ENCODE assay signal across 9 mouse cellular contexts in genomic region chr3:53004406-53005114, GRCm38 (mm10). TPM values are rescaled to one million over a fixed set of nuclear protein-coding genes. Genes with fewer than 3 reads are reported as not detected.
A peak's percentile ranks its signal among the peaks of the same experiment; 100 is the strongest.
DNase-seq lines count a peak whose midpoint lies in the region; ATAC-seq and TF ChIP-seq lines count a peak whose summit lies in the region.
"Had no signal": no experiment of that assay in that cellular context is flagged by ENCODE, and none has a peak within 500 bp of the region (broad histone marks: within the 10 kb centered on the region; RNA-seq: fewer than 3 reads in every experiment).

No protein-coding gene starts in this region.

- H3K4me2 ChIP-seq in kidney, embryonic 16.5 days (replicated peaks; ENCODE audit: low read depth, low read length): no peak overlapping the region
- no peak overlapping the region for H3K4me2 ChIP-seq in kidney, embryonic 15.5 days
- H3K4me2 ChIP-seq in midbrain, embryonic 16.5 days (ENCODE audit: low read length): no peak overlapping the region
- H3K4me2 ChIP-seq: liver, embryonic 13.5 days had no signal

- no peaks in the 10 kb centered on the region for H3K9me3 ChIP-seq in kidney, embryonic 16.5 days (ENCODE audit: low read length)
- no peaks in the 10 kb centered on the region for H3K9me3 ChIP-seq in kidney, embryonic 15.5 days (replicated peaks)
- H3K9me3 ChIP-seq in E14TG2a.4 (ENCODE audit: low read length): no peaks in the 10 kb centered on the region
- no peaks in the 10 kb centered on the region for H3K9me3 ChIP-seq in midbrain, embryonic 16.5 days (replicated peaks; ENCODE audit: control insufficient read depth, low read length, poor library complexity, severe bottlenecking)
- H3K9me3 ChIP-seq: liver, embryonic 13.5 days had no signal

- H3K4me3 ChIP-seq in kidney, embryonic 16.5 days (ENCODE audit: low read length): no peak overlapping the region
- no peak overlapping the region for H3K4me3 ChIP-seq in kidney, embryonic 15.5 days (replicated peaks)
- H3K4me3 ChIP-seq in E14TG2a.4 (replicated peaks; ENCODE audit: low read length): no peak overlapping the region
- H3K4me3 ChIP-seq in midbrain, embryonic 16.5 days (ENCODE audit: low read depth, low read length): no peak overlapping the region
- H3K4me3 ChIP-seq: liver, embryonic 13.5 days had no signal

- peak; percentile 70; the same call in 1 of the 2 replicates for ATAC-seq in kidney, embryonic 16.5 days (ENCODE audit: low FRiP score, low TSS enrichment)
- ATAC-seq in kidney, embryonic 15.5 days (replicated peaks; ENCODE audit: low FRiP score): no peak
- peak; percentile 46; the same call in 1 of the 2 replicates for ATAC-seq in granulocyte monocyte progenitor cell, adult 5-6 weeks (replicated peaks; ENCODE audit: poor library complexity, severe bottlenecking)
- ATAC-seq in midbrain, embryonic 16.5 days: peak; percentile 64

- H3K4me1 ChIP-seq in kidney, embryonic 16.5 days (ENCODE audit: insufficient read depth, low read length): peaks cover 4% of the 10 kb centered on the region; the same call in 1 of the 2 replicates
- peaks cover 6% of the 10 kb centered on the region; the same call in 1 of the 2 replicates for H3K4me1 ChIP-seq in kidney, embryonic 15.5 days
- peaks cover 13% of the 10 kb centered on the region for H3K4me1 ChIP-seq in E14TG2a.4 (replicated peaks; ENCODE audit: low read depth, low read length)
- H3K4me1 ChIP-seq in midbrain, embryonic 16.5 days (ENCODE audit: control insufficient read depth, insufficient read depth, low read length): no peaks in the 10 kb centered on the region
- H3K4me1 ChIP-seq: liver, embryonic 13.5 days had no signal

- H3K9ac ChIP-seq in kidney, embryonic 16.5 days (replicated peaks; ENCODE audit: low read length): no peak overlapping the region
- no peak overlapping the region for H3K9ac ChIP-seq in kidney, embryonic 15.5 days
- no peak overlapping the region for H3K9ac ChIP-seq in midbrain, embryonic 16.5 days (ENCODE audit: low read depth, low read length)
- H3K9ac ChIP-seq: liver, embryonic 13.5 days had no signal

- no peak overlapping the region for H3K27ac ChIP-seq in kidney, embryonic 16.5 days (ENCODE audit: low read length)
- no peak overlapping the region for H3K27ac ChIP-seq in kidney, embryonic 15.5 days
- H3K27ac ChIP-seq in midbrain, embryonic 16.5 days (ENCODE audit: low read length): no peak overlapping the region
- H3K27ac ChIP-seq: liver, embryonic 13.5 days had no signal

- no peaks in the 10 kb centered on the region for H3K27me3 ChIP-seq in kidney, embryonic 16.5 days (ENCODE audit: insufficient read depth, low read length)
- H3K27me3 ChIP-seq in kidney, embryonic 15.5 days: no peaks in the 10 kb centered on the region
- no peaks in the 10 kb centered on the region for H3K27me3 ChIP-seq in E14TG2a.4 (ENCODE audit: insufficient read depth, low read length)
- no peaks in the 10 kb centered on the region for H3K27me3 ChIP-seq in midbrain, embryonic 16.5 days (ENCODE audit: control insufficient read depth, insufficient read depth, low read depth, low read length)
- H3K27me3 ChIP-seq: liver, embryonic 13.5 days had no signal

- peaks cover 31% of the 10 kb centered on the region for H3K36me3 ChIP-seq in kidney, embryonic 16.5 days (ENCODE audit: insufficient read depth, low read length)
- H3K36me3 ChIP-seq in kidney, embryonic 15.5 days: peaks cover 69% of the 10 kb centered on the region
- peaks cover 54% of the 10 kb centered on the region for H3K36me3 ChIP-seq in E14TG2a.4 (ENCODE audit: insufficient read depth, low read length)
- H3K36me3 ChIP-seq in midbrain, embryonic 16.5 days (ENCODE audit: control insufficient read depth, insufficient read depth, low read length): peaks cover 37% of the 10 kb centered on the region

- peak; percentile 21 to 22 for DNase-seq in B cell, adult 2 months
- DNase-seq in cerebellum, postnatal 4 days (ENCODE audit: low spot score in 2 of 2): no peak
- no peak for DNase-seq in frontal cortex, postnatal 10 days (ENCODE audit: low spot score in 2 of 2)
- DNase-seq: liver, embryonic 13.5 days had no signal

- 0 out of 2 replicates have a peak, but pooled peaks have one; percentile 12 for TF ChIP-seq CTCF in E14TG2a.4 (conservative IDR thresholded peaks at IDR 0.05; ENCODE audit: low read length)

- 74% methylated on average over 2 of the region's 2 CpGs for WGBS in kidney, embryonic 16.5 days
- 73% methylated on average over 2 of the region's 2 CpGs for WGBS in kidney, embryonic 15.5 days
- 81% methylated on average over 2 of the region's 2 CpGs for WGBS in midbrain, embryonic 16.5 days

RNA-seq across cellular contexts. Expression of gene Cog6, which starts 12.5 kb away (rescaled TPM):
- 52.4 and 53.3 TPM in 2 replicates for polyA plus RNA-seq in kidney, embryonic 16.5 days (2015; fragmentation: Nextera tagmentation; extraction: Ambion mirVana)
- 47.0 and 48.3 TPM in 2 replicates for polyA plus RNA-seq in kidney, embryonic 15.5 days (2015; fragmentation: Nextera tagmentation; extraction: Ambion mirVana)
- total RNA-seq in granulocyte monocyte progenitor cell, adult 5-6 weeks (2014; fragmentation: Nextera tagmentation): 17.6 and 20.6 TPM in 2 replicates
- 20.0 and 27.8 TPM in 2 replicates for total RNA-seq in granulocyte monocyte progenitor cell, adult 5-6 weeks (2017)
- polyA plus RNA-seq in midbrain, embryonic 16.5 days (2015; fragmentation: Nextera tagmentation; extraction: Ambion mirVana): 60.0 and 66.4 TPM in 2 replicates

RNA-seq across cellular contexts. Expression of gene Lhfp, which starts 36.8 kb away (rescaled TPM):
- 130 and 139 TPM in 2 replicates for polyA plus RNA-seq in kidney, embryonic 16.5 days (2015; fragmentation: Nextera tagmentation; extraction: Ambion mirVana)
- polyA plus RNA-seq in kidney, embryonic 15.5 days (2015; fragmentation: Nextera tagmentation; extraction: Ambion mirVana): 108 and 113 TPM in 2 replicates
- not detected in 2 replicates for total RNA-seq in granulocyte monocyte progenitor cell, adult 5-6 weeks (2014; fragmentation: Nextera tagmentation)
- not detected in 2 replicates for total RNA-seq in granulocyte monocyte progenitor cell, adult 5-6 weeks (2017)
- polyA plus RNA-seq in midbrain, embryonic 16.5 days (2015; fragmentation: Nextera tagmentation; extraction: Ambion mirVana): 58.5 and 64.1 TPM in 2 replicates

Comparison
In these comparisons a context has a peak if more than half of its experiments do, and no peak if none do; other contexts are left out.
1. DNase-seq: peak in B cell, adult 2 months (2 of 2); none in cerebellum, postnatal 4 days (0 of 2) and frontal cortex, postnatal 10 days (0 of 2).